Mouse (Mus musculus): ENCODE results near the gene Clstn2. TPM values are rescaled to one million over a fixed set of nuclear protein-coding genes. Genes with fewer than 3 reads are reported as not detected.

Gene Clstn2
- polyA plus RNA-seq, 1 experiment from 2014 or later, result 19.6 TPM

DNA sequence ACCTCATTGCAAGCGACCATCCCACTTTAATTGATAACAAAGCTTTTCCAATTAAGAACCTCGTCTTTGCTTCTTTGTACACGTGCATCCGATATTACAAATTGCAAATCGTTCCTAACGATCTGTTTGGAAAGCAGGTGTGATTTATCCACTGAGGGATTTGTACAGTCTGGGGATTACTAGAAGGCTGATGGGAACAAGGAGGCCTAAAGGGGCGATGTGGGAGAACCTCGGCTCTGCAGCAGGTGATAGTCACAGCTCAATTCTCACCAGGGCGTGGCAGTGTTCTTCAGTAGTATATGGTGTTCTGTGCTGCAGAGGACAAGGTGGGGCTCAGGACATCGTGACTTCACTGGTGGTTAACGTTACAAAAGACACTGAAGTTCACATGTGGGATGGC is 9.9 kb downstream of the Clstn2 start:
- no peak overlapping the region for H3K27ac ChIP-seq
- ATAC-seq (ENCODE audit: low FRiP score) (no peak), DNase-seq (ENCODE audit: low spot score) (no peak)
- H3K9me3 ChIP-seq (ENCODE audit: control insufficient read depth, low read length), result no peaks in the 10 kb centered on the region
- H3K27me3 ChIP-seq (ENCODE audit: control insufficient read depth, insufficient read depth, low read length), result no peaks in the 10 kb centered on the region
- H3K4me3 ChIP-seq (replicated peaks; ENCODE audit: low read length), result no peak overlapping the region
- H3K9ac ChIP-seq, result no peak overlapping the region
- no peaks in the 10 kb centered on the region for H3K36me3 ChIP-seq (replicated peaks; ENCODE audit: control insufficient read depth, insufficient read depth)
- H3K4me1 ChIP-seq (replicated peaks; ENCODE audit: control insufficient read depth, insufficient read depth, low read length), result no peaks in the 10 kb centered on the region
- no peak overlapping the region for H3K4me2 ChIP-seq (replicated peaks)
- WGBS, result 81% methylated on average over 11 of the region's 11 CpGs

DNA sequence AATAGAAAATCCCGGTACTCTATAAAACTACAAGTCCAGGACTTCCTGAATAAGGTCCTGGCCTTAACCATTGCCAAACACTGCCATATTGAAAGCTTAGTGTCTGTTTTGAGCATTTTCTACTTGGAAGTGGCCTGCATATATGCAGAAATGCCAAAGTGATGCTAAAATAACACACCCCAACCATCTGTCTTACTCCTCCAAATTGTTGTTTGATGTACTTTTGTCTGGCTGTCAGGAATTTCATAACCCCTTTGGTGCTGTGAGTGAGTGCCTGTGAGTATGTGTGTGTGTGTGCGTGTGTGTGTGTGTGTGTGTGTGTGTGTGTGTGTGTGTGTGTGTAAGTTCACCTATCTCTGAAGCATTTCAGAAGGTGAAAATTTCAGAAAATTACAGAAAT is 13.1 kb downstream of the Clstn2 start:
- H3K4me3 ChIP-seq (replicated peaks; ENCODE audit: low read length), result no peak overlapping the region
- H3K9ac ChIP-seq, result no peak overlapping the region
- no peaks in the 10 kb centered on the region for H3K36me3 ChIP-seq (replicated peaks; ENCODE audit: control insufficient read depth, insufficient read depth)
- no peaks in the 10 kb centered on the region for H3K4me1 ChIP-seq (replicated peaks; ENCODE audit: control insufficient read depth, insufficient read depth, low read length)
- H3K27me3 ChIP-seq (ENCODE audit: control insufficient read depth, insufficient read depth, low read length), result no peaks in the 10 kb centered on the region
- H3K27ac ChIP-seq, result no peak overlapping the region
- ATAC-seq (ENCODE audit: low FRiP score) (no peak), DNase-seq (ENCODE audit: low spot score) (no peak)
- no peaks in the 10 kb centered on the region for H3K9me3 ChIP-seq (ENCODE audit: control insufficient read depth, low read length)
- no peak overlapping the region for H3K4me2 ChIP-seq (replicated peaks)
- 87% methylated on average over 2 of the region's 2 CpGs for WGBS

DNA sequence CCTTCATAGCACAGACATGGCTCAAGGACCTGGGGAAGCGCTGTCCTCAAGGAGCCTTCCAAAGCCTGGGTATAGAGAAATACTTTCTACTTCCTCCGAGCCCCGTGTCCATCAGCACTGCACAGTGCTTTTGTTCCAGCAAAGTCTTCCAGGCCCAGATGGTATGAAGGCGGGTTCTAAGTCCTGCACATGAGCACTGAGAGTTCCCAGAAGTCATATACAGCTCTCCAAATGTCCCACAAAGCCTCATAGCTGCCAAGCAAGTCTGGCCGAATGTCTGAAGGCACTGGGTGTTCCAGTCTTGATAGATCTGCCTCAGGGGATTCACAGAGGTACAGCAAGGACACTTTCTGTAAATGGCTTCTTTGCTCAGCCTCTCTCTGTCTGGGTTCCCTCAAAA is 14.3 kb downstream of the Clstn2 start:
- H3K4me1 ChIP-seq (replicated peaks; ENCODE audit: control insufficient read depth, insufficient read depth, low read length), result no peaks in the 10 kb centered on the region
- H3K9ac ChIP-seq, result no peak overlapping the region
- no peak overlapping the region for H3K27ac ChIP-seq
- 89% methylated on average over 5 of the region's 5 CpGs for WGBS
- H3K27me3 ChIP-seq (ENCODE audit: control insufficient read depth, insufficient read depth, low read length), result no peaks in the 10 kb centered on the region
- H3K9me3 ChIP-seq (ENCODE audit: control insufficient read depth, low read length), result 0 out of 2 replicates have a peak, but pooled peaks cover 3% of the 10 kb centered on the region
- H3K36me3 ChIP-seq (replicated peaks; ENCODE audit: control insufficient read depth, insufficient read depth), result no peaks in the 10 kb centered on the region
- H3K4me3 ChIP-seq (replicated peaks; ENCODE audit: low read length), result no peak overlapping the region
- ATAC-seq (ENCODE audit: low FRiP score), result no peak
- DNase-seq (ENCODE audit: low spot score), result no peak
- H3K4me2 ChIP-seq (replicated peaks), result no peak overlapping the region

DNA sequence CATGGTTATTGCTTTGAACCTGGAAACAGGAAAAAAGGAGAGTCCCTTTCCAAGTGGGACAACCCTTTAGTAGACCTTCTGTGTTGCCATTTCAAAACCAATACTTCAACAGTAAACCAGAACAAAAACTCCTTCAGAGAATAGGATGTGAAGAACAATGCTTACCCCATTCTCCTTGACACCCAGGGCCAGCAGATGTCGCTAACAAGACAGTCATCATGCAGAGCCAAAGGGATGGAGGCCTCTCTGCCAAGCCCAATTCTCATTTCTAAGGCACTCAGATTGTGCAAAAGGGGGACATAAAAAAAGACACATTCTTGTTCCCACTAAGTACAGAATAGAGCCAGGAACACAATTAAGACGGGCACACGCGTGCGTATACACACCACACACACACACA is 16.4 kb downstream of the Clstn2 start:
- ATAC-seq (ENCODE audit: low FRiP score), result no peak

DNA sequence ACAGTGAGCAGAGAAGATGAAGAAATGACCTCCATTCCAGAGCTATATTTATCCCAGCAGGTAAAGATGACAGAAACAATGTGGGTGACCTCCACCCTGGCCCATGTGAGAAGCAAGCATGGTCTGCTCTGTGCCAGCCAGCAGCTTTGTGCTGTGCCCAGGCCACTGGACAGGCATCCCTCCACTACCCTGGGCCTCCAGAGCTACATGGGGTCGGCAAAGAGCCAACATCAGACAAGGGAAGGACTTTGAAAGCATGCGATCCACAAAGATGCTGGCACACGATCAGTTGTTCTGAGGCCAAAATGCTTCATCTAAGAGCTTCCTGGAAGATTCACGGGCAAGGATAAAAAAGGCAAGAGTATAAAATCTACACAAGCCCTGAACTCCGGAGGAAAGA is 36.6 kb downstream of the Clstn2 start:
- 76% methylated on average over 5 of the region's 5 CpGs for WGBS
- Histone ChIP-seq H3K4me1 (replicated peaks; ENCODE audit: control insufficient read depth, insufficient read depth, low read length) (peaks cover 6% of the 10 kb centered on the region; the same call in 1 of the 2 replicates), H3K4me2 (replicated peaks) (no peak overlapping the region), H3K4me3 (replicated peaks; ENCODE audit: low read length) (no peak overlapping the region), H3K9me3 (ENCODE audit: control insufficient read depth, low read length) (no peaks in the 10 kb centered on the region), H3K36me3 (replicated peaks; ENCODE audit: control insufficient read depth, insufficient read depth) (no peaks in the 10 kb centered on the region), H3K27ac (no peak overlapping the region), H3K27me3 (ENCODE audit: control insufficient read depth, insufficient read depth, low read length) (no peaks in the 10 kb centered on the region; the same call in 1 of the 2 replicates), H3K9ac (no peak overlapping the region)
- no peak; the same call in 1 of the 2 replicates for ATAC-seq (ENCODE audit: low FRiP score)
- peak; percentile 68 for DNase-seq (ENCODE audit: low spot score)

More for the DNA sequence above, 16.4 kb downstream of the Clstn2 start:
- Histone ChIP-seq H3K9ac (no peak overlapping the region), H3K27ac (no peak overlapping the region), H3K4me1 (replicated peaks; ENCODE audit: control insufficient read depth, insufficient read depth, low read length) (no peaks in the 10 kb centered on the region), H3K4me2 (replicated peaks) (no peak overlapping the region), H3K9me3 (ENCODE audit: control insufficient read depth, low read length) (0 out of 2 replicates have a peak, but pooled peaks cover 6% of the 10 kb centered on the region), H3K36me3 (replicated peaks; ENCODE audit: control insufficient read depth, insufficient read depth) (no peaks in the 10 kb centered on the region), H3K4me3 (replicated peaks; ENCODE audit: low read length) (no peak overlapping the region), H3K27me3 (ENCODE audit: control insufficient read depth, insufficient read depth, low read length) (no peaks in the 10 kb centered on the region)
- DNase-seq (ENCODE audit: low spot score), result no peak
- 66% methylated on average over 5 of the region's 5 CpGs for WGBS

DNA sequence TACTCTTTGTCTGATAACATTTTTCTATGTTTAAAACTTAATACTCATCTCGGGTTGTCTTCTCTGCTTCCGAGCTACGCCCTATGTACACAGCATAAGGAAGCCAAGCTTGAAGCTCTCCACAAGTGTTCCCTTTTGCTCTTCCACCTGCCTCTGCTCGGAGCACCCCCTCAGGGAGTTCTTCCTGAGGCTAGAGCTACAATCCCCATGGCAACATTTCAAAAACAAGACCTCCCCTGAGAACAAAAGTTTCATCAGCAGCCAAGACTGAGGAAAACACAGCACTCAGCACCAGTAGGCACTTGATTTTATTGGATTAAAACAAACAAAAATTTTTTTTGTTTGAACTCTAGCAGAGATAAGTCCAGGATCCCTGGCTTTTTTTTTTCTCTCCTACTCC is 37.3 kb downstream of the Clstn2 start:
- H3K4me3 ChIP-seq (replicated peaks; ENCODE audit: low read length), result no peak overlapping the region
- WGBS, result 56% methylated on average over 4 of the region's 4 CpGs
- H3K9me3 ChIP-seq (ENCODE audit: control insufficient read depth, low read length), result no peaks in the 10 kb centered on the region
- no peaks in the 10 kb centered on the region for H3K36me3 ChIP-seq (replicated peaks; ENCODE audit: control insufficient read depth, insufficient read depth)
- no peak overlapping the region for H3K9ac ChIP-seq
- no peak overlapping the region for H3K4me2 ChIP-seq (replicated peaks)
- peaks cover 6% of the 10 kb centered on the region; the same call in 1 of the 2 replicates for H3K4me1 ChIP-seq (replicated peaks; ENCODE audit: control insufficient read depth, insufficient read depth, low read length)
- DNase-seq (ENCODE audit: low spot score) (peak; percentile 43), ATAC-seq (ENCODE audit: low FRiP score) (no peak)
- no peak overlapping the region for H3K27ac ChIP-seq
- no peaks in the 10 kb centered on the region; the same call in 1 of the 2 replicates for H3K27me3 ChIP-seq (ENCODE audit: control insufficient read depth, insufficient read depth, low read length)

DNA sequence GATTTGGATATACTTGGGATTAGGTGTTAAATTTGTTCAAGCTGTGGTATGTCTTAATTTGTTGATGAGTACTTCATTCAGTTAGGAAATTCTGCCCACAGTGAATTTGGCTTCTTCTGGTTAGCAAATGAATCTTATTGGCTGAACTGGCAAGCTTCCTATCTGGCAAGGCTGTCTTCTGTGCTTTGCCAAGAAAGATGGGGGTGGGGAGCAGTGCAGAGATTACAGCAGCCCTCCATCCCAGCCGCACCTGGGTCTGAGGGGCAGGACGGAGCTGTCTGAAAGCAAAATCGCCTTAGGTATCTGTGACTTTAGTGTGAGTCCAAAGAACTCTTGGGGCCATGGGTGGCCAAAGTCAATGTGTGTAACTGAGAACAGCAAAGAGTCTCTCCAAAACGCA is 40.9 kb downstream of the Clstn2 start:
- H3K27ac ChIP-seq, result no peak overlapping the region
- H3K27me3 ChIP-seq (ENCODE audit: control insufficient read depth, insufficient read depth, low read length), result no peaks in the 10 kb centered on the region; the same call in 1 of the 2 replicates
- peaks cover 6% of the 10 kb centered on the region; the same call in 1 of the 2 replicates for H3K4me1 ChIP-seq (replicated peaks; ENCODE audit: control insufficient read depth, insufficient read depth, low read length)
- no peak overlapping the region for H3K4me3 ChIP-seq (replicated peaks; ENCODE audit: low read length)
- H3K9me3 ChIP-seq (ENCODE audit: control insufficient read depth, low read length), result 0 out of 2 replicates have a peak, but pooled peaks cover under 1% of the 10 kb centered on the region
- whole genome bisulfite sequencing, result 52% methylated on average over 4 of the region's 4 CpGs
- ATAC-seq (ENCODE audit: low FRiP score) (no peak), DNase-seq (ENCODE audit: low spot score) (no peak)
- no peak overlapping the region for H3K9ac ChIP-seq
- no peaks in the 10 kb centered on the region for H3K36me3 ChIP-seq (replicated peaks; ENCODE audit: control insufficient read depth, insufficient read depth)
- no peak overlapping the region for H3K4me2 ChIP-seq (replicated peaks)

DNA sequence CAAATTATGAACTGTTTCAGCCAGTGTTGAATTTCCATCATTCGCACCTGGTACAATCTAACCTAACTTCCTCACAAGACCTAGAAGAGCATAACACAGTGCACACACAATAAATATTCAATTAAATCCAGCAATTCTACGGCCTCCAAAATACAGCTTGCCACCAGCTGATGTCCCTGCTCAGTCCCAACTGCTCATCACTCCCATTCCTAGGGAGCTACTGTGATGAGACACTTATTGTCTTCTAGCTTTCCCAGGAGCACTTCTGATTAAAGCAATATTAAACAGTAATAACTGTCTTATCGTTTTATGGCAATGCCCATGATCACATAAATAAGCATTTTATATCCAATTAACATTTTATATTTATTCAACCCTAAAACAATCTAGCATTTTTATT is 55.6 kb downstream of the Clstn2 start:
- no peak overlapping the region for H3K4me2 ChIP-seq (replicated peaks)
- no peak for DNase-seq (ENCODE audit: low spot score)
- no peak for ATAC-seq (ENCODE audit: low FRiP score)
- 71% methylated on average over 3 of the region's 3 CpGs for WGBS
- no peaks in the 10 kb centered on the region for H3K36me3 ChIP-seq (replicated peaks; ENCODE audit: control insufficient read depth, insufficient read depth)
- H3K4me3 ChIP-seq (replicated peaks; ENCODE audit: low read length), result no peak overlapping the region
- no peaks in the 10 kb centered on the region for H3K9me3 ChIP-seq (ENCODE audit: control insufficient read depth, low read length)
- H3K27ac ChIP-seq, result no peak overlapping the region
- H3K4me1 ChIP-seq (replicated peaks; ENCODE audit: control insufficient read depth, insufficient read depth, low read length), result no peaks in the 10 kb centered on the region; the same call in 1 of the 2 replicates
- H3K27me3 ChIP-seq (ENCODE audit: control insufficient read depth, insufficient read depth, low read length), result no peaks in the 10 kb centered on the region
- H3K9ac ChIP-seq, result no peak overlapping the region

DNA sequence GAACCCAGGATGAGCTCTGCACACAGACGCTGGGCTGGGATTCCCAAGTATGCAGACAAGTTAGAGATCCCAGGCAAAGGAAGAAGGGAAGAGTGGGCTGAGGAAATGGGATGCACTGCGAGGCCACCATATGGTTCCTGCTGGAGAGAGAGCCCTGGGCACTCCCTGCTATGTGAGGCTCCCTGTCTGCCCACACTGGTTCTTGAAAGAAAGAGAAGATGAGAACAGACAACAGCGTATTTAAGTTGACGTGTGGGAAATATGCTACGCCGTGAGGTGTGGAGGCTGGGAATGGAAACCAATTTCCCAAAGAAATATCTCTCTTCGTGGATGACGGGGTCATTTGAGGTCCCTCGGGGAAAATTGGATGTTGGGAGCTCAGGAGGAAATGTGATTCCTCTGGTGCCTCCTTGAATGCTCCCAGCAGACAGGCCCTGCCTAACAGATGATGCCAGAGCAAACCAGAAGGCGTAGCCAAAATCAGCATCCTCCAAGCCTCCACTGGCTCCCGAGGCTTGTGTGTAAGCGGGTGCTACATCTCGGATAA is 58.1 kb downstream of the Clstn2 start:
- H3K27ac ChIP-seq, result no peak overlapping the region
- no peaks in the 10 kb centered on the region for H3K36me3 ChIP-seq (replicated peaks; ENCODE audit: control insufficient read depth, insufficient read depth)
- H3K4me2 ChIP-seq (replicated peaks), result no peak overlapping the region
- DNase-seq (ENCODE audit: low spot score), result no peak
- no peak overlapping the region for H3K9ac ChIP-seq
- no peaks in the 10 kb centered on the region for H3K9me3 ChIP-seq (ENCODE audit: control insufficient read depth, low read length)
- no peak for ATAC-seq (ENCODE audit: low FRiP score)
- H3K4me3 ChIP-seq (replicated peaks; ENCODE audit: low read length), result no peak overlapping the region
- WGBS, result 69% methylated on average over 13 of the region's 13 CpGs
- H3K4me1 ChIP-seq (replicated peaks; ENCODE audit: control insufficient read depth, insufficient read depth, low read length), result no peaks in the 10 kb centered on the region; the same call in 1 of the 2 replicates
- no peaks in the 10 kb centered on the region for H3K27me3 ChIP-seq (ENCODE audit: control insufficient read depth, insufficient read depth, low read length)

DNA sequence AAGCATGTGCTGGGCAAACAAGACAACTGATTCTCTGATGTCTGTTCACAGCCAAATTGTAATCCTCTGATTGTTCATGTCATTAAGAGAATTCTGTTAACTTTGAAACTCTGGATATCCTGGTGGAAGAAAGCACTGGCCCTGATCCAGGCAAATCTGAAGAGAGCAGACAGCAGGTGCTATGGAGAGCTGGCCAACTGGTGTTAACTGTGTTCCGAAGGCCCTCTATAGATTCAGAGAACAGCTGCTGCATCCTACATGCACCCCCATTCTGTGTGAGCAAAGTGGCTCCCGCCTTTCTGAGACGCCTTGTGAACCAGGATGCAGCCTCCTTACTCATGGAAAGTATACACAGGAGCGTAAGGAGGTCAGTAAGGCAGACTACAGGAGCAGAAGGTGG is 66.3 kb downstream of the Clstn2 start:
- H3K27ac ChIP-seq, result no peak overlapping the region
- no peaks in the 10 kb centered on the region for H3K36me3 ChIP-seq (replicated peaks; ENCODE audit: control insufficient read depth, insufficient read depth)
- H3K4me1 ChIP-seq (replicated peaks; ENCODE audit: control insufficient read depth, insufficient read depth, low read length), result 0 out of 2 replicates have a peak, but pooled peaks cover 8% of the 10 kb centered on the region
- H3K9ac ChIP-seq, result no peak overlapping the region
- no peaks in the 10 kb centered on the region for H3K9me3 ChIP-seq (ENCODE audit: control insufficient read depth, low read length)
- H3K4me2 ChIP-seq (replicated peaks), result no peak overlapping the region
- no peak; the same call in 1 of the 2 replicates for ATAC-seq (ENCODE audit: low FRiP score)
- WGBS, result 72% methylated on average over 4 of the region's 4 CpGs
- no peaks in the 10 kb centered on the region for H3K27me3 ChIP-seq (ENCODE audit: control insufficient read depth, insufficient read depth, low read length)
- peak; percentile 38 for DNase-seq (ENCODE audit: low spot score)
- H3K4me3 ChIP-seq (replicated peaks; ENCODE audit: low read length), result no peak overlapping the region

All from hindbrain, embryonic 14.5 days (tissue).